Mouse (Mus musculus): ENCODE measurements around the gene Aldoart2.

DNA sequence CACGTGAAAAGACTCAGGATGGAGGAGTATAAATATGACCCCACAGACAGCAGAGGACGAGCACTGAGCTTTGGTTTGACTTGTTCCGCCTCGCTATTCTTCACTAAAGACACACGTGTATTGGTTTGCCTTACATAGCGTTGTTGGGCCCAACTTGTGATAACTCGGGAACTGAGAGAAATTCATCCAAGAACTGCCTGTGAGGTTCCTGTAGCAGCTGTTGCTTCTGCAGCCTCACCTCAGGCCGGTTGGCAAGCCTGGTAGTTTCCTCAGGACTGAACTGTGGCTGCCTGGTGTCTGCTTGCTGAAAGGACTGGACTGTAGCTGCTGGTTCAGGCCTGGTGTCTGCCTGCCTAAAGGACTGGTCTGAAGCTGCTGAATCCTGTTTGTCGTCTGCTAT is 5.6 kb downstream of the Aldoart2 start:
- TF ChIP-seq CTCF (IDR thresholded peaks at IDR 0.05; ENCODE audit: low read depth), result no peak
- no peak for TF ChIP-seq EP300 (IDR thresholded peaks at IDR 0.05; ENCODE audit: low read depth)
